Mouse (Mus musculus) neutrophil, adult 5-6 weeks (primary cell): ENCODE measurements around the gene Olfr214. TPM values are rescaled to one million over a fixed set of nuclear protein-coding genes. Genes with fewer than 3 reads are reported as not detected.
"Not testable (repeated sequence)": the region's sequence is repeated elsewhere in the genome, so short reads cannot be mapped to it uniquely, and the experiment has no call there.

ENCODE experiments used
- ATAC-seq: fragments of 151-379, 151-347 bp; 2 replicates; pipeline ENCODE4 v1.8.0; 2017; ENCODE audit warnings: mild to moderate bottlenecking, moderate TSS enrichment; ENCODE audit not compliant: insufficient number of reproducible peaks, poor library complexity, low FRiP score, severe bottlenecking; ENCODE audit errors: extremely low read depth
- total RNA-seq: library from RNA; stranded (forward); fragments of 200-1000 nt; gene quantifications from 2 replicates; pipeline ENCODE4 v1.2.3, GENCODE M21; 2017

Olfr214 gene
- not detected in 2 replicates for total RNA-seq

DNA sequence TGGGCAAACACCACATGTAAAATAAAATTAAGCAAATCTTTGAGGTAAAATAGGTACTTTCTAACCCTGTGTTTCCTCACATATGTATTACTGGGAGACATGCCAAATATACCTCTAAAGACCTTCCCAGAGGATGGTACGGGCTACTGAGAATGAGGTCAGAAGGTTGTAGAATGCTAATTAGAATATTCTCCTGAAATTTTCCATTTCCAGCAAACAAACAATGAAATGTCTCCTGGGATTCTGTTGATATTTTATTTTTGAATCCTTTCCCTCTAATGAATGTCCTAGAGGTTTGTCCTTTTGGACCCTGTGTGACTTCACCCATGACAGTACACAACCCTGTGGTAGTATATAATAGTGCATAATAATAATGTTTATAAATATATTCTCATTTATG is at the start of gene Olfr214:
Gene Olfr214, plus strand, starts transcription at position 301 of the 400 bp plus-strand sequence.
- no peak for ATAC-seq

DNA sequence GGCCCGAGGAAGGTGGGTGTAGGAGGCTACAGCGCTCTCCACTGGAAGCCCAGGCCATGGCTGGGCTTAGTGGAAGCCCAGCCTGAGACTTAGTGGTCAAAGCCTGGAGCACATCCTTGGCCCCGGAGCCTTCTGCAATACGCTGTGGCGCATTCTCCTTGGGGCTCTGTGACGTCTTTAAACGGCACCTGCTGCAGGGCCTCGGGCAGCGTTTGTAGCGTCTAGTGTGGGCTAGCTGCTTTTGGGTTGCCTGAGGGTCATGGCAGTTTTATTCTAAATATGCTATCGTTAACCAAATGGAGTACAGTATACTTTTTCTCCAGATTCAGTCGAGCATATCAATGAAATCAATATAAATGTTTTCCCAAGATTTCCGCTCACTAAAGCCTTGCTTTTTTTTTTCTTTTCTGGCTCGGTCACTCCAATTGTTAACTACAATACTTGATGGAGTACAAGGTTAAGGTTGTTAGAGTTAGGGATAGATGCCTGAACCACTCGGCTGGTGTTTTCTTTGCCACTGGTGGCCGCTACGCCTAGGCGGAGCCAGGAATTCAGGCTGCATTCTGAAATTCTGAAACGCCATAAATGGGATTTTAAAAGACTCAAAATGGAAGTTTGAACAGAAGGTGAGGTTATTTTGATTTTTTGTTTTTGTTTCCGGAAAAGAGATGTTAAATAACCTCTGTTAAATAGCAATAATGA is 47.6 kb upstream of the Olfr214 start, which contains the start of gene Olfr212:
Gene Olfr212, plus strand, starts transcription at position 215 of the 702 bp plus-strand sequence.
- ATAC-seq: 0 out of 2 replicates have a peak, but pooled peaks have one; percentile 26

DNA sequence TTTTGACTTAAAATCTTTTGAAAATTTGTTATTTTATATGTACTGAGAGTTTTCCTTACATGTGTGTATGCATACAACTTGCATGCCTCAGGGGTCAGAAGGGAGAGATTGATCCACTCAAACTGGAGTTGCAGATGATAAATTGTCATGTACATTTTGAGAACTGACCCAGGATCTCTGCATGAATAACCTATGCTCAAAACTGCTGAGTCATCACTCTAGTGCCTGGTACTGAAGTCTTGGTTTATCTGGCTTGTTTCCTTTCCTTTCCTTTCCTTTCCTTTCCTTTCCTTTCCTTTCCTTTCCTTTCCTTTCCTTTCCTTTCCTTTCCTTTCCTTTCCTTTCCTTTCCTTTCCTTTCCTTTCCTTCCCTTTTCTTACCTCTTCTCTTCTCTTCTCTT is 39.2 kb upstream of the Olfr214 start:
- ATAC-seq: no peak

DNA sequence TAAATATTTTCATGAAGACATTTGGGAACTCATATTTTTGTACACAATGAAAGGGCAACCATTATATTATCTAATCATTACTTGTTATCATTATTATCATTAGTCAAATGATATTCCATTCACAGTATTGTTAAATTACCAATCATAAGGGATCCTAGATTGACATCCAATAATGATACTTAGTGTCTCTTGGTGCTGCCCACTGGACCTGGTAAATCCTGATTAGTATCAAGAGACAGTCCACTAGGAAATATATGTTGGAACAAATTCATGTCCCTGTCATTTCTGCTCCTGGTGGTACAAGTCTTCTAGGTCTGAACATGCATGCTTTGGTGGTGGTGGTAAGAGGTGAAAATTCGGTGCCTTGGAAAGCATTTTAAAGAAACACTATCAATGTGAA is 15.9 kb upstream of the Olfr214 start, which contains the start of gene Olfr213:
Gene Olfr213, plus strand, starts transcription at position 301 of the 400 bp plus-strand sequence.
- no peak for ATAC-seq

DNA sequence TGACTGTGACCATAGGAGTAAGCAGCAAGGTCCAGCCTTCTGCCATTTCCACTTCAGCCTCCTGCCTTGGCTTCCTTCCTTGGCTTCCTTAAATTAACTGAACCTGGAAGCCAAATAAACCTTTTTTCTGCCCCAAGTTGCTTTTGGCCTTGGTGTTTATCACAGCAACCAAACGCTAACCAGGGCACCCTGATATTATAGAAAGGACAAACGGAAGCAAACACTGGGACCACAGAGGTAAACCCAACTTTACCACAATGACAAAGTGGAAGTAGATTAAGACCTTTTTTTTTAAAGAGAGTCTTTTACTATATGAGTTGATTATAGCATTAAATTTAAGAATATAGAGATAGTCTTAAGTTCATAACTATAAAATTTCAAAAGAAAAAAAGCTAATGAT is 11.5 kb upstream of the Olfr214 start:
- ATAC-seq: no peak

DNA sequence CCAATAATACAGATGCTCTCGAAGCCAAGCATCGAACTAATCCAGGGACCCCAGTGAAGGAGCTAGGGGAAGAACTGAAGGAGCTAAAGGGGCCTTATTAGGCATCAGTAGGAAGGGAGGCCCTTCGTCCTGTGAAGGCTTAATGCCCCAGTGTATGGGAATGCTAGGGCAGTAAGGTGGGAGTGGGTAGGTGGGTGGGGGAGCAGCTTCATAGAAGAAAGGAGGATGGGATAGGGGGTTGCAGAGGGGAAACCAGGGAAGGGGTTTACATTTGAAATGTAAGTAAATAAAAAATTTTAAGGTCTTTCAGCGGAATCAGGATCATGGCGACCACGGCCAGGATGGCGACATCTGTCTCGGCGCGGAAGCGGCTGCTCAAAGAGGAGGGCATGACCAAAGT is 3.2 kb upstream of the Olfr214 start, which contains the start of gene Gm5580:
Gene Gm5580, plus strand, starts transcription at position 301 of the 400 bp plus-strand sequence.
- not testable (repeated sequence) for ATAC-seq

DNA sequence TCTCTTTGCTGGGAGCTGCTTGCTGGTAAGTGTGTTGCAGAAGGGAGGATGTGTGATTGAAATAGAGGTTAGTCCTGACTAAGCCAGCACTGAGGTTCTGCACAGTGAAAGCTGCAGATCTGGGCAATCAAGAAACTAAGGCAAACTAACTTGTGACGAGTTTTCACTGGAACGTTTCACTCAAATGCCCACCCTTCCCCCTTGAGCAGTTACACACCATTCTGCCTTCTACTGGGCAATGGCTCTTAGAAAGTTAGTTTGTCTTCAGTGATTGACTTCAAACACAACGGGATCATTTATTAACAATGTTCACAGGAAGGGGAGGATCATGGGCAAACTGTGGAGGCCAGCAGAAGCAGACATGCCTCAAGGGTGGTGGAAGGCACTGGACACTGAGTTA is 917 bp downstream of the Olfr214 start:
- no peak for ATAC-seq

DNA sequence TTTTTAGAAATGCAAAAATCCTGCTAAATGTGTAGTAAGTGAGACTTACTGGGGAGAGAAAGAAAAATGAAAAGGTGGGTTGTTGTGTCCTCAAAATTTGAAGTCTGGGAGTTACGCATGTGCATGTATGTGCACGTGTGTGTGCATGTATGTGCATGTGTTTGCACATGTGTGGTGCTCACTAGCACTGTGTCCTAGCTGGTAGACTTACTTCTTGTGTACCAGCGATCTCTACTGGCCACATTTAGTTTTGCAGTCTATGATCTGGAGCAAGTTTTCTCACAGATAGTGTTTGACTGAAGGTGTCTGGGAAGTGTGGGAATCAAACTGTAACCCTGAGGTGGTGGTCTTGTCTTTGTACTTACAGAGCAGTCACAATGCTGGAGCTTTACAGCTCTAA is 15.8 kb downstream of the Olfr214 start:
- peak; percentile 51; the same call in 1 of the 2 replicates for ATAC-seq

DNA sequence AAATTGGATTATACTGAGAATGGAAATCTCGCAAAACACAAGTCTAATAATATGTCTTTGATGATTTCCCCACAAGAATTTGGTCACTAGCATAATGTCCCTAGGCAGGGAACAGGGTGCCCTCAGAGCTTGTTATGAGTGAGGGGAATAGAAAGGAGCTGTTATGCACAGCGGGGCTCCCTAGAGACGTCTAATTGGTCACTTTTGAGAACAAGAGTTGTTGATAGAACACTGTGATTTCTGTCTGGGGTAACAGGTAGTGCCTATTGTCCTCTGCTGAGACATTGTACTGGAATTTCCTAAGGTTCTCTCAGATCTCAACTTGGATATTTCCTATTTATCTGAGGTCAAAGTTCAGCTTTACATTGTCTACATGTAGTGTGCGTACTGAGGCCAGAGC is 30.1 kb downstream of the Olfr214 start, which contains the start of gene Olfr215:
Gene Olfr215, minus strand, starts transcription at position 101 of the 400 bp plus-strand sequence.
- no peak for ATAC-seq

DNA sequence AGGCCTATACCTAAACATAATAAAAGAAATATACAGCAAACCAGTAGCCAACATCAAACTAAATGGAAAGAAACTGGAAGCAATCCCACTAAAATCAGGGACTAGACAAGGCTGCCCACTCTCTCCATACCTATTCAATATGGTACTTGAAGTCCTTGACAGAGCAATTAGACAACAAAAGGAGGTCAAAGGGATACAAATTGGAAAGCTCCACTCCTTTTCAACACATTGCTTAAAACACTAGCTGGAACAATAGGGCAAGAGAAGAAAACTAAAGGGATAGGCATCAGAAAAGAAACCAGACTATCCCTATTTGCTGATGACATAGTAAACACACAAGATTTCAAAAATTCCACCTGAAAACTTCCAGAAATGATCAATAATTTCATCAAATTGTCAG is 46.9 kb downstream of the Olfr214 start:
- not testable (repeated sequence) for ATAC-seq

DNA sequence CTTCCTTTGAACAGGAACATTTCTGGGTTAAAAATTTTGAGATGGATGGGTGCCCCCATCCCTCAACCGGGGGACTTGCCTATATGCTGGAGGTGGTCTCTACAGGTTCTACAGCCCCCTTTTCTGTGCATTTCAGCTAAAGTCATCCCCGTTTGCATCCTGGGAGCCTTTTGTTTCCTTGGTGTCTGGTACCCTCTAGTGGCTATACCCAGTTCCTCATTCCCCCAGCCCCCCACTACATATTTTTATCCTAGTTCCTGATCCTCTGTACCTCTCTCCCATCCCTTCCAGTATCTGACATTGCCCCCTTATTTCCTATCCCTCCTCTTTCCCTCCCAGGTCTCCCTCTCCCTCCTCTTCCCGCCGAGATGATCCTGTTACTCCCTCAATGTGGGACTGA is 53.2 kb downstream of the Olfr214 start:
- no peak for ATAC-seq

Other genes starting within 250 kb of the Olfr214 start
- 6.8 and 18.2 TPM in 2 replicates for gene March8, start 216.2 kb upstream of the Olfr214 start, total RNA-seq
- gene Alox5, start 93.1 kb upstream of the Olfr214 start, total RNA-seq: 110 and 128 TPM in 2 replicates
- gene Olfr211, start 65.1 kb upstream of the Olfr214 start, total RNA-seq: not detected in 2 replicates
- gene Olfr212, start 47.7 kb upstream of the Olfr214 start, total RNA-seq: not detected in 2 replicates
- gene Olfr213, start 15.8 kb upstream of the Olfr214 start, total RNA-seq: not detected in 2 replicates
- not detected in 2 replicates for gene Gm5580, start 3.1 kb upstream of the Olfr214 start, total RNA-seq
- gene Olfr215, start 30.0 kb downstream of the Olfr214 start, total RNA-seq: not detected in 2 replicates
- gene Zfp422, start 74.8 kb downstream of the Olfr214 start, total RNA-seq: 11.6 and 12.8 TPM in 2 replicates
- not detected in 2 replicates for gene Depp1, start 96.4 kb downstream of the Olfr214 start, total RNA-seq
- 32.2 and 39.9 TPM in 2 replicates for gene Rassf4, start 119.7 kb downstream of the Olfr214 start, total RNA-seq
- 0.23 and 0.37 TPM in 2 replicates for gene Tmem72, start 162.7 kb downstream of the Olfr214 start, total RNA-seq